In the genomic region with DNA sequence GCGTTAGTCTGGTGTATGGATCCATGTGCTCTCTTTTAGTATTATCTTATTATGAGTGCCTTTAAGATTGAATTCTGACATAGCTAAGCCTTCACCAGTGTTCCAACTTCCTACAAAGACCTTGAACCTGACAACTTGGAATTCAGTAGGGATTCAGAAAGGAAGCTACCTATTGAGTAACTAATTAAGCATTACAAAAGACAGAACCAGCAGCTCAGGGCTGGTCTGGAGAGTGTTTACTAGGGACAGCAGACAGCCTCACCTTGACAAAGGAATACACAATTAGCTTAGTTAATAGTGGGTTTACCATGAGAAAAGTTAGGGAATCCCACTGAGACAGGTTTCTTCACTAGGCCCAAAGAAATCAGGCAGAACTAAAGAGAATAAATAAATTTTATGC, we compare ENCODE assay signal across 5 mouse cellular contexts.
DNase-seq lines count a peak whose midpoint lies in the region; TF ChIP-seq lines count a peak whose summit lies in the region.
"Not testable (repeated sequence)": the region's sequence is repeated elsewhere in the genome, so short reads cannot be mapped to it uniquely, and the experiment has no call there.

No protein-coding gene starts in this region.

- not testable (repeated sequence) for H3K36me3 ChIP-seq in E14TG2a.4 (ENCODE audit: insufficient read depth, low read length); kidney, adult 2 months (ENCODE audit: control insufficient read depth, insufficient read depth, low read length); liver, adult 2 months (ENCODE audit: control insufficient read depth, insufficient read depth, low read length)

- not testable (repeated sequence) for TF ChIP-seq POLR2A in kidney, adult 2 months (IDR thresholded peaks at IDR 0.05; ENCODE audit: low read depth, low read length); liver, adult 2 months (IDR thresholded peaks at IDR 0.05; ENCODE audit: extremely low read depth, insufficient read depth, low read length)

- H3K27me3 ChIP-seq in E14TG2a.4 (ENCODE audit: insufficient read depth, low read length); kidney, adult 2 months (replicated peaks; ENCODE audit: control insufficient read depth, insufficient read depth, low read length); liver, adult 2 months (ENCODE audit: control insufficient read depth, insufficient read depth, low read length): not testable (repeated sequence)

- 91% methylated on average over 1 of the region's 1 CpGs for WGBS in kidney, adult 2 months
- WGBS in liver, adult 2 months = 91% methylated on average over 1 of the region's 1 CpGs

- peaks cover 19% of the 10 kb centered on the region for H3K4me1 ChIP-seq in E14TG2a.4 (replicated peaks; ENCODE audit: low read depth, low read length)
- not testable (repeated sequence) for H3K4me1 ChIP-seq in kidney, adult 2 months (ENCODE audit: control insufficient read depth, insufficient read depth, low read length); liver, adult 2 months (ENCODE audit: control insufficient read depth, insufficient read depth, low read length)

- 0 out of 2 replicates have a peak overlapping the region, but pooled peaks have one; percentile 17 for H3K4me3 ChIP-seq in E14TG2a.4 (replicated peaks; ENCODE audit: low read length)
- not testable (repeated sequence) for H3K4me3 ChIP-seq in kidney, adult 2 months (ENCODE audit: insufficient read depth, low read depth, low read length); liver, adult 2 months (ENCODE audit: insufficient read depth, low read depth, low read length)

- H3K9me3 ChIP-seq in E14TG2a.4 (ENCODE audit: low read length) = not testable (repeated sequence)

- DNase-seq in ES-CJ7 (ENCODE audit: low read depth, low spot score) (peak; percentile 96), R1 (ENCODE audit: low read depth, low spot score) (peak; percentile 98)
- peak; percentile 12 for DNase-seq in kidney, adult 2 months
- DNase-seq in liver, adult 2 months (ENCODE audit: extremely low read depth, low read depth, low spot score) = peak; percentile 5

- H3K27ac ChIP-seq in kidney, adult 2 months (ENCODE audit: insufficient read depth, low read depth, low read length); liver, adult 2 months (replicated peaks; ENCODE audit: insufficient read depth, low read depth, low read length): not testable (repeated sequence)

- not testable (repeated sequence) for TF ChIP-seq CTCF in E14TG2a.4 (conservative IDR thresholded peaks at IDR 0.05; ENCODE audit: low read length); kidney, adult 2 months (conservative IDR thresholded peaks at IDR 0.05; ENCODE audit: insufficient read depth, insufficient read length, low read depth, low read length); liver, adult 2 months (IDR thresholded peaks at IDR 0.05; ENCODE audit: low read depth, low read length)

- not testable (repeated sequence) for H3K9ac ChIP-seq in liver, adult 2 months (ENCODE audit: low read depth, low read length)

- H3K79me2 ChIP-seq in liver, adult 2 months (ENCODE audit: control insufficient read depth, insufficient read depth, low read length) = not testable (repeated sequence)

Comparison
In these comparisons a context has a peak if more than half of its experiments do, and no peak if none do; other contexts are left out.
1. DNase-seq: peak in every context shown above with its lines; median percentile 98 in R1; 96 in ES-CJ7; 12 in kidney, adult 2 months; 5 in liver, adult 2 months.